Mouse (Mus musculus) liver, adult 2 months (tissue): Measurements from ENCODE around the gene Creg1.

Source experiments
- CTCF ChIP-seq: fragments of 200-500 bp; IDR thresholded peaks from 2 replicates; pipeline ENCODE4 v1.5.1; 2011; ENCODE audit warnings: low read depth, low read length, control low read depth
- POLR2A ChIP-seq: fragments of 200-500 bp; IDR thresholded peaks from 2 replicates; pipeline ENCODE4 v1.6.1; 2011; ENCODE audit warnings: low read length, control low read depth; ENCODE audit not compliant: insufficient read depth; ENCODE audit errors: extremely low read depth

DNA sequence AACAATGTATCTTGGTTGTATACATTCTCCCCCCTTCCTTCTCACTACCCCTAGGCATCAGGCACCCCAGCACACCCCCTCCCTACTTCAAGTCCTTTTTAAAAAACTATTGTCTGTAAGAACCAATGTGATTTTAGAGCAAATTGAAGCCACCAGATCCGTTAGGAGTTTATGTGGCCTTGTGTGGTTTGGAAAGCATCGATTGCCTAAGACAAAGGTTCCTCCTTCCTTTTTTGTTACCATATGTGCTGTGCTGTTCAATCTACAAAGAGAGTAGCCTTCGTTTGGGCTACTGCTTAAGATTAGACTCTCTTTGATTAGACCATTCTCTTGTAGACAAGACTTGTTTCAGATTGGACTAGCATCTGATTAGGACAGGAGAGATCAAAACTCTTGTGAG lies 25.7 kb upstream of the Creg1 start:
- no peak for TF ChIP-seq CTCF
- TF ChIP-seq POLR2A, result no peak
